Mouse (Mus musculus) heart, adult 2 months (tissue): ENCODE measurements around the gene Cip2a.

Source experiments
- EP300 ChIP-seq: fragments of 200-500 bp; IDR thresholded peaks from 2 replicates; pipeline ENCODE4 v1.6.1; 2011; ENCODE audit warnings: low read depth, low read length, control low read depth; ENCODE audit not compliant: insufficient read depth
- POLR2A ChIP-seq: fragments of 200-500 bp; IDR thresholded peaks from 2 replicates; pipeline ENCODE4 v1.6.1; 2011; ENCODE audit warnings: mild to moderate bottlenecking, low read depth, low read length, control low read depth; ENCODE audit not compliant: insufficient read depth

GRCm38 (mm10) chr16:48993231-48993558 lies 790 bp upstream of the Cip2a start:
- TF ChIP-seq EP300 (no peak), POLR2A (no peak)
